14 mouse cellular contexts compared by ENCODE assay signal in genomic region chr16:25804955-25805354, GRCm38 (mm10).
DNase-seq lines count a peak whose midpoint lies in the region; ATAC-seq and TF ChIP-seq lines count a peak whose summit lies in the region.
"Had no signal": no experiment of that assay in that cellular context is flagged by ENCODE, and none has a peak within 500 bp of the region (broad histone marks: within the 10 kb centered on the region; RNA-seq: fewer than 3 reads in every experiment).

No protein-coding gene starts in this region.

- no peak for TF ChIP-seq CTCF in gastrocnemius, adult 2 months (IDR thresholded peaks at IDR 0.05)
- TF ChIP-seq CTCF in liver, postnatal 0 days (IDR thresholded peaks at IDR 0.05; ENCODE audit: low read depth), result no peak
- TF ChIP-seq CTCF in stomach, postnatal 0 days (IDR thresholded peaks at IDR 0.05; ENCODE audit: low read depth), result no peak

- H3K36me3 ChIP-seq in liver, embryonic 15.5 days (replicated peaks), result no peaks in the 10 kb centered on the region
- no peaks in the 10 kb centered on the region for H3K36me3 ChIP-seq in liver, embryonic 12.5 days
- H3K36me3 ChIP-seq in liver, postnatal 0 days (replicated peaks; ENCODE audit: insufficient read depth, low read length), result no peaks in the 10 kb centered on the region
- H3K36me3 ChIP-seq in stomach, postnatal 0 days (ENCODE audit: control insufficient read depth, insufficient read depth, low read length), result no peaks in the 10 kb centered on the region
- no peaks in the 10 kb centered on the region for H3K36me3 ChIP-seq in forebrain, embryonic 14.5 days (ENCODE audit: control insufficient read depth, insufficient read depth, low read length)
- H3K36me3 ChIP-seq: embryonic facial prominence, embryonic 12.5 days; heart, embryonic 13.5 days had no signal

- DNase-seq in gastrocnemius, adult 2 months, result peak; percentile 58
- no peak for DNase-seq in gastrocnemius, postnatal 4 days (ENCODE audit: low spot score in 2 of 2)
- peak; percentile 43 for DNase-seq in liver, postnatal 0 days
- DNase-seq in stomach, postnatal 0 days (ENCODE audit: low spot score), result no peak
- no peak for DNase-seq in forebrain, embryonic 14.5 days (ENCODE audit: low spot score)
- no peak for DNase-seq in spleen, postnatal 4 days (ENCODE audit: low spot score in 2 of 2)
- DNase-seq: cerebellum, adult 9-11 months; thymus, adult 2 months had no signal

- no peaks in the 10 kb centered on the region for H3K27me3 ChIP-seq in liver, embryonic 15.5 days
- H3K27me3 ChIP-seq in liver, embryonic 12.5 days (replicated peaks), result no peaks in the 10 kb centered on the region
- H3K27me3 ChIP-seq in liver, postnatal 0 days (ENCODE audit: insufficient read depth, low read length), result no peaks in the 10 kb centered on the region
- H3K27me3 ChIP-seq in stomach, postnatal 0 days (ENCODE audit: control insufficient read depth, insufficient read depth, low read length), result no peaks in the 10 kb centered on the region
- H3K27me3 ChIP-seq in forebrain, embryonic 14.5 days (replicated peaks; ENCODE audit: control insufficient read depth, insufficient read depth, low read length), result no peaks in the 10 kb centered on the region
- H3K27me3 ChIP-seq: embryonic facial prominence, embryonic 12.5 days; heart, embryonic 13.5 days had no signal

- intact Hi-C loops in gastrocnemius, adult 2 months (cut with DNase I), result loop anchor here (10.0 kb wide), 1 partner anchor 120 kb away; the partner anchor contains the start of gene Trp63

- H3K4me2 ChIP-seq in liver, embryonic 15.5 days, result no peak overlapping the region
- no peak overlapping the region for H3K4me2 ChIP-seq in liver, embryonic 12.5 days
- H3K4me2 ChIP-seq in liver, postnatal 0 days (ENCODE audit: low read depth, low read length), result no peak overlapping the region
- 0 out of 2 replicates have a peak overlapping the region, but pooled peaks have one; percentile 25 for H3K4me2 ChIP-seq in stomach, postnatal 0 days (replicated peaks; ENCODE audit: low read depth)
- no peak overlapping the region for H3K4me2 ChIP-seq in forebrain, embryonic 14.5 days (ENCODE audit: low read length)
- H3K4me2 ChIP-seq: heart, embryonic 13.5 days had no signal

- H3K27ac ChIP-seq in gastrocnemius, adult 2 months, result peak overlapping the region; percentile 75
- H3K27ac ChIP-seq in liver, embryonic 15.5 days (replicated peaks), result no peak overlapping the region
- H3K27ac ChIP-seq in liver, embryonic 12.5 days, result no peak overlapping the region
- peak overlapping the region; percentile 48; the same call in 1 of the 2 replicates for H3K27ac ChIP-seq in liver, postnatal 0 days (ENCODE audit: low read depth)
- peak overlapping the region; percentile 53 for H3K27ac ChIP-seq in stomach, postnatal 0 days (replicated peaks)
- H3K27ac ChIP-seq in forebrain, embryonic 14.5 days (ENCODE audit: low read depth, low read length), result no peak overlapping the region
- H3K27ac ChIP-seq: embryonic facial prominence, embryonic 12.5 days; heart, embryonic 13.5 days had no signal

- TF ChIP-seq EP300 in liver, postnatal 0 days (IDR thresholded peaks at IDR 0.05; ENCODE audit: low read depth), result no peak
- no peak for TF ChIP-seq EP300 in stomach, postnatal 0 days (optimal IDR thresholded peaks at IDR 0.05)

- WGBS in liver, embryonic 15.5 days (ENCODE audit: insufficient replicate concordance), result 50% methylated on average over 3 of the region's 3 CpGs
- WGBS in liver, embryonic 12.5 days (ENCODE audit: insufficient replicate concordance), result 62% methylated on average over 3 of the region's 3 CpGs
- 44% methylated on average over 3 of the region's 3 CpGs for WGBS in liver, postnatal 0 days (ENCODE audit: insufficient replicate concordance)
- 59% methylated on average over 3 of the region's 3 CpGs for WGBS in stomach, postnatal 0 days
- WGBS in forebrain, embryonic 14.5 days, result 80% methylated on average over 3 of the region's 3 CpGs

- H3K4me1 ChIP-seq in liver, embryonic 15.5 days (replicated peaks), result no peaks in the 10 kb centered on the region
- no peaks in the 10 kb centered on the region for H3K4me1 ChIP-seq in liver, embryonic 12.5 days
- peaks cover 5% of the 10 kb centered on the region; the same call in 1 of the 2 replicates for H3K4me1 ChIP-seq in liver, postnatal 0 days (ENCODE audit: insufficient read depth)
- no peaks in the 10 kb centered on the region for H3K4me1 ChIP-seq in stomach, postnatal 0 days (replicated peaks; ENCODE audit: control insufficient read depth, insufficient read depth)
- H3K4me1 ChIP-seq in forebrain, embryonic 14.5 days (ENCODE audit: control insufficient read depth, insufficient read depth, low read length), result no peaks in the 10 kb centered on the region

- ATAC-seq in liver, embryonic 15.5 days (ENCODE audit: insufficient read depth), result peak; percentile 51
- no peak for ATAC-seq in liver, embryonic 12.5 days
- peak; percentile 97 for ATAC-seq in liver, postnatal 0 days
- ATAC-seq in stomach, postnatal 0 days (ENCODE audit: low FRiP score, low TSS enrichment), result no peak
- ATAC-seq in forebrain, embryonic 14.5 days, result no peak
- ATAC-seq: forebrain, embryonic 16.5 days; hindbrain, embryonic 16.5 days had no signal

- H3K9ac ChIP-seq in liver, embryonic 15.5 days, result no peak overlapping the region
- H3K9ac ChIP-seq in liver, embryonic 12.5 days, result no peak overlapping the region
- no peak overlapping the region for H3K9ac ChIP-seq in liver, postnatal 0 days (replicated peaks)
- no peak overlapping the region for H3K9ac ChIP-seq in stomach, postnatal 0 days (ENCODE audit: low read length)
- no peak overlapping the region for H3K9ac ChIP-seq in forebrain, embryonic 14.5 days (ENCODE audit: low read length)
- H3K9ac ChIP-seq: embryonic facial prominence, embryonic 12.5 days; heart, embryonic 13.5 days had no signal

- no peak overlapping the region for H3K4me3 ChIP-seq in gastrocnemius, adult 2 months
- no peak overlapping the region for H3K4me3 ChIP-seq in liver, embryonic 15.5 days (replicated peaks)
- H3K4me3 ChIP-seq in liver, embryonic 12.5 days, result no peak overlapping the region
- no peak overlapping the region for H3K4me3 ChIP-seq in liver, postnatal 0 days (ENCODE audit: low read depth, low read length)
- H3K4me3 ChIP-seq in stomach, postnatal 0 days (ENCODE audit: low read depth, low read length), result peak overlapping the region; percentile 23; the same call in 1 of the 2 replicates
- H3K4me3 ChIP-seq in forebrain, embryonic 14.5 days (ENCODE audit: low read depth, low read length), result no peak overlapping the region
- H3K4me3 ChIP-seq: embryonic facial prominence, embryonic 12.5 days; heart, embryonic 13.5 days had no signal

- H3K9me3 ChIP-seq in liver, embryonic 15.5 days (replicated peaks), result no peaks in the 10 kb centered on the region
- H3K9me3 ChIP-seq in liver, embryonic 12.5 days (replicated peaks), result no peaks in the 10 kb centered on the region
- no peaks in the 10 kb centered on the region for H3K9me3 ChIP-seq in liver, postnatal 0 days (ENCODE audit: low read length)
- H3K9me3 ChIP-seq in stomach, postnatal 0 days (ENCODE audit: control insufficient read depth, low read length), result no peaks in the 10 kb centered on the region
- H3K9me3 ChIP-seq in forebrain, embryonic 14.5 days (replicated peaks; ENCODE audit: control insufficient read depth, low read length), result no peaks in the 10 kb centered on the region
- H3K9me3 ChIP-seq: embryonic facial prominence, embryonic 12.5 days; heart, embryonic 13.5 days had no signal

Comparison
In these comparisons a context has a peak if more than half of its experiments do, and no peak if none do; other contexts are left out.
1. DNase-seq: peak in gastrocnemius, adult 2 months (single experiment) and liver, postnatal 0 days (single experiment); none in gastrocnemius, postnatal 4 days (0 of 2), stomach, postnatal 0 days (single experiment), forebrain, embryonic 14.5 days (single experiment) and spleen, postnatal 4 days (0 of 2).
2. H3K27ac ChIP-seq: peak in gastrocnemius, adult 2 months (single experiment), liver, postnatal 0 days (single experiment) and stomach, postnatal 0 days (single experiment); none in liver, embryonic 15.5 days (single experiment), liver, embryonic 12.5 days (single experiment) and forebrain, embryonic 14.5 days (single experiment).
3. ATAC-seq: peak in liver, embryonic 15.5 days (single experiment) and liver, postnatal 0 days (single experiment); none in liver, embryonic 12.5 days (single experiment), stomach, postnatal 0 days (single experiment) and forebrain, embryonic 14.5 days (single experiment).